13 mouse cellular contexts compared by ENCODE assay signal in genomic region chr7:142480661-142481060, GRCm38 (mm10). TPM values are rescaled to one million over a fixed set of nuclear protein-coding genes. Genes with fewer than 3 reads are reported as not detected.
A peak's percentile ranks its signal among the peaks of the same experiment; 100 is the strongest.
DNase-seq lines count a peak whose midpoint lies in the region; ATAC-seq and TF ChIP-seq lines count a peak whose summit lies in the region.
"Had no signal": no experiment of that assay in that cellular context is flagged by ENCODE, and none has a peak within 500 bp of the region (broad histone marks: within the 10 kb centered on the region; RNA-seq: fewer than 3 reads in every experiment).

No protein-coding gene starts in this region.

- H3K4me3 ChIP-seq in heart, adult 2 months: peak overlapping the region; percentile 8; the same call in 1 of the 2 replicates
- H3K4me3 ChIP-seq in lung, embryonic 16.5 days (ENCODE audit: low read length): no peak overlapping the region
- no peak overlapping the region for H3K4me3 ChIP-seq in heart, embryonic 14.5 days (ENCODE audit: control insufficient read depth in 1 of 2, insufficient read depth in 1 of 2, low read depth in 1 of 2, low read length in 2 of 2)
- H3K4me3 ChIP-seq in limb, embryonic 15.5 days: no peak overlapping the region

- H3K79me2 ChIP-seq in heart, adult 2 months (replicated peaks; ENCODE audit: control insufficient read depth, insufficient read depth, low read length): no peaks in the 10 kb centered on the region

- intact Hi-C loops in heart, adult 2 months (cut with DNase I): loop anchor here (2.0 kb wide), 2 partner anchors 16 to 100 kb away; no protein-coding TSS in a partner anchor
- intact Hi-C loops in heart, postnatal 36 days (cut with DNase I): loop anchor here (1.0 kb wide), 1 partner anchor 100 kb away; no protein-coding TSS in a partner anchor

- H3K9ac ChIP-seq in heart, adult 2 months (ENCODE audit: low read depth, low read length): no peak overlapping the region
- H3K9ac ChIP-seq in lung, embryonic 16.5 days (ENCODE audit: low read length): peak overlapping the region; percentile 75
- peak overlapping the region; percentile 76 for H3K9ac ChIP-seq in heart, embryonic 14.5 days (ENCODE audit: low read length)
- H3K9ac ChIP-seq in limb, embryonic 15.5 days: no peak overlapping the region; the same call in 1 of the 2 replicates

- no peaks in the 10 kb centered on the region for H3K27me3 ChIP-seq in heart, adult 2 months (ENCODE audit: control insufficient read depth, insufficient read depth, low read length)
- H3K27me3 ChIP-seq in lung, embryonic 16.5 days (ENCODE audit: control insufficient read depth, insufficient read depth, low read depth, low read length): no peaks in the 10 kb centered on the region
- H3K27me3 ChIP-seq in heart, embryonic 14.5 days (ENCODE audit: control insufficient read depth, insufficient read depth, low read length): no peaks in the 10 kb centered on the region
- H3K27me3 ChIP-seq in limb, embryonic 15.5 days: no peaks in the 10 kb centered on the region
- H3K27me3 ChIP-seq: midbrain, embryonic 15.5 days had no signal

- H3K9me3 ChIP-seq in lung, embryonic 16.5 days (ENCODE audit: control insufficient read depth, low read length): no peaks in the 10 kb centered on the region
- no peaks in the 10 kb centered on the region for H3K9me3 ChIP-seq in heart, embryonic 14.5 days (ENCODE audit: control insufficient read depth, low read length)
- H3K9me3 ChIP-seq in limb, embryonic 15.5 days: no peaks in the 10 kb centered on the region
- H3K9me3 ChIP-seq: midbrain, embryonic 15.5 days had no signal

- TF ChIP-seq CTCF in heart, adult 2 months (IDR thresholded peaks at IDR 0.05): no peak

- no peak for DNase-seq in heart, adult 2 months
- no peak for DNase-seq in heart, postnatal 36 days
- no peak for DNase-seq in lung, postnatal 14 days
- no peak for DNase-seq in c-Kit-positive CD71-positive TER-119-positive erythroid progenitor cells, embryonic 14.5 days (ENCODE audit: low spot score)
- no peak for DNase-seq in spleen, adult 12 weeks (ENCODE audit: low spot score)

- peak overlapping the region; percentile 84 for H3K27ac ChIP-seq in heart, adult 2 months
- peak overlapping the region; percentile 95 for H3K27ac ChIP-seq in lung, embryonic 16.5 days (ENCODE audit: low read length)
- peak overlapping the region; percentile 91 to 98 for H3K27ac ChIP-seq in heart, embryonic 14.5 days (replicated peaks in 1 of 2; ENCODE audit: control insufficient read depth in 1 of 2, insufficient read depth in 1 of 2, low read depth in 2 of 2, low read length in 2 of 2)
- H3K27ac ChIP-seq in limb, embryonic 15.5 days: peak overlapping the region; percentile 97

- no peak for TF ChIP-seq EP300 in heart, adult 2 months (IDR thresholded peaks at IDR 0.05; ENCODE audit: insufficient read depth, low read depth, low read length)

- no peak for TF ChIP-seq POLR2A in heart, adult 2 months (IDR thresholded peaks at IDR 0.05; ENCODE audit: insufficient read depth, low read depth, low read length)

- peaks cover 21% of the 10 kb centered on the region for H3K4me1 ChIP-seq in heart, adult 2 months (ENCODE audit: control insufficient read depth, insufficient read depth, low read length)
- H3K4me1 ChIP-seq in lung, embryonic 16.5 days (replicated peaks; ENCODE audit: control insufficient read depth, insufficient read depth, low read length): peaks cover 30% of the 10 kb centered on the region
- peaks cover 62 to 69% of the 10 kb centered on the region in 2 experiments for H3K4me1 ChIP-seq in heart, embryonic 14.5 days (ENCODE audit: control insufficient read depth in 2 of 2, insufficient read depth in 2 of 2, low read length in 2 of 2)
- peaks cover 77% of the 10 kb centered on the region for H3K4me1 ChIP-seq in limb, embryonic 15.5 days

- H3K4me2 ChIP-seq in lung, embryonic 16.5 days (ENCODE audit: low read depth, low read length): peak overlapping the region; percentile 61
- no peak overlapping the region for H3K4me2 ChIP-seq in heart, embryonic 14.5 days (ENCODE audit: low read length)
- H3K4me2 ChIP-seq in limb, embryonic 15.5 days: no peak overlapping the region

- ATAC-seq in lung, embryonic 16.5 days (ENCODE audit: low read depth): no peak
- ATAC-seq in heart, embryonic 14.5 days (ENCODE audit: insufficient number of reproducible peaks, insufficient read depth, low FRiP score, low read depth): no peak
- no peak for ATAC-seq in limb, embryonic 15.5 days (ENCODE audit: insufficient number of reproducible peaks, low FRiP score, low TSS enrichment, low read depth)

- WGBS in heart, adult 2 months: 87% methylated on average over 3 of the region's 3 CpGs
- WGBS in lung, embryonic 16.5 days: 94% methylated on average over 3 of the region's 3 CpGs
- 92% methylated on average over 3 of the region's 3 CpGs for whole genome bisulfite sequencing in heart, embryonic 14.5 days
- WGBS in limb, embryonic 15.5 days: 83% methylated on average over 3 of the region's 3 CpGs

- no peaks in the 10 kb centered on the region for H3K36me3 ChIP-seq in heart, adult 2 months (ENCODE audit: control insufficient read depth, insufficient read depth, low read length)
- H3K36me3 ChIP-seq in lung, embryonic 16.5 days (ENCODE audit: control insufficient read depth, insufficient read depth, low read length): no peaks in the 10 kb centered on the region
- peaks cover 11% of the 10 kb centered on the region; the same call in 1 of the 2 replicates for H3K36me3 ChIP-seq in heart, embryonic 14.5 days (ENCODE audit: control insufficient read depth, insufficient read depth, low read length)
- H3K36me3 ChIP-seq in limb, embryonic 15.5 days: 0 out of 2 replicates have a peak, but pooled peaks cover 2% of the 10 kb centered on the region
- H3K36me3 ChIP-seq: midbrain, embryonic 15.5 days had no signal

RNA-seq across cellular contexts. Expression of gene Tnnt3, which starts 18.0 kb away (rescaled TPM):
- total RNA-seq in heart, adult 2 months (2021): 1 to 10 TPM; 1.1 to 1.3 TPM
- polyA plus RNA-seq in heart, adult 2 months (2012; rRNA removed): 1.8 TPM in 1 of 2 replicates, not detected in the other
- total RNA-seq in heart, postnatal 36 days (2021): under 1 TPM; 0.61 to 0.68 TPM
- 17.9 and 50.7 TPM in 2 replicates for polyA plus RNA-seq in lung, embryonic 16.5 days (2015; fragmentation: Nextera tagmentation; extraction: Ambion mirVana)
- polyA plus RNA-seq in heart, embryonic 14.5 days (2014; fragmentation: Nextera tagmentation; extraction: Ambion mirVana): 3.9 and 5.8 TPM in 2 replicates
- 154 and 517 TPM in 2 replicates for polyA plus RNA-seq in limb, embryonic 15.5 days (2015; fragmentation: Nextera tagmentation; extraction: Ambion mirVana)
- total RNA-seq: layer of hippocampus, adult 18-20 months had no signal
- polyA plus RNA-seq: liver, adult 2 months had no signal

RNA-seq across cellular contexts. Expression of gene Lsp1, which starts 20.1 kb away (rescaled TPM):
- total RNA-seq in heart, adult 2 months (2021): 10 to 100 TPM; 28.4 to 35.0 TPM
- 96.6 and 107 TPM in 2 replicates for polyA plus RNA-seq in heart, adult 2 months (2012; rRNA removed)
- total RNA-seq in heart, postnatal 36 days (2021): 10 to 100 TPM; 31.7 to 40.4 TPM
- 110 and 118 TPM in 2 replicates for polyA plus RNA-seq in lung, embryonic 16.5 days (2015; fragmentation: Nextera tagmentation; extraction: Ambion mirVana)
- polyA plus RNA-seq in heart, embryonic 14.5 days (2014; fragmentation: Nextera tagmentation; extraction: Ambion mirVana): 48.6 and 49.3 TPM in 2 replicates
- 57.3 and 63.3 TPM in 2 replicates for polyA plus RNA-seq in limb, embryonic 15.5 days (2015; fragmentation: Nextera tagmentation; extraction: Ambion mirVana)

RNA-seq across cellular contexts. Expression of gene Tnni2, which starts 39.1 kb away (rescaled TPM):
- total RNA-seq in heart, adult 2 months (2021): 1 to 10 TPM; 2.7 to 3.0 TPM
- polyA plus RNA-seq in heart, adult 2 months (2012; rRNA removed): 5.9 and 7.5 TPM in 2 replicates
- 1 to 10 TPM; 1.6 to 3.4 TPM for total RNA-seq in heart, postnatal 36 days (2021)
- 17.6 and 61.1 TPM in 2 replicates for polyA plus RNA-seq in lung, embryonic 16.5 days (2015; fragmentation: Nextera tagmentation; extraction: Ambion mirVana)
- 24.1 and 31.7 TPM in 2 replicates for polyA plus RNA-seq in heart, embryonic 14.5 days (2014; fragmentation: Nextera tagmentation; extraction: Ambion mirVana)
- 136 and 529 TPM in 2 replicates for polyA plus RNA-seq in limb, embryonic 15.5 days (2015; fragmentation: Nextera tagmentation; extraction: Ambion mirVana)
- polyA plus RNA-seq: liver, adult 2 months had no signal

RNA-seq across cellular contexts. Expression of gene Syt8, which starts 46.0 kb away (rescaled TPM):
- total RNA-seq in heart, adult 2 months (2021): not detected
- polyA plus RNA-seq in heart, adult 2 months (2012; rRNA removed): not detected in 2 replicates
- not detected for total RNA-seq in heart, postnatal 36 days (2021)
- polyA plus RNA-seq in lung, embryonic 16.5 days (2015; fragmentation: Nextera tagmentation; extraction: Ambion mirVana): 0.48 and 1.2 TPM in 2 replicates
- polyA plus RNA-seq in heart, embryonic 14.5 days (2014; fragmentation: Nextera tagmentation; extraction: Ambion mirVana): not detected in 2 replicates
- polyA plus RNA-seq in limb, embryonic 15.5 days (2015; fragmentation: Nextera tagmentation; extraction: Ambion mirVana): 6.3 and 6.7 TPM in 2 replicates
- total RNA-seq: adrenal gland, adult 18-20 months; layer of hippocampus, adult 18-20 months; liver, adult 2 months had no signal
- polyA plus RNA-seq: hindbrain, embryonic 14.5 days; liver, adult 2 months; midbrain, embryonic 15.5 days had no signal

RNA-seq across cellular contexts. Expression of gene Mrpl23, which starts 51.8 kb away (rescaled TPM):
- total RNA-seq in heart, adult 2 months (2021): 1 to 10 TPM in 1 of 2 experiments, under 1 TPM in 1; 0.89 to 2.1 TPM
- 12.8 and 18.0 TPM in 2 replicates for polyA plus RNA-seq in heart, adult 2 months (2012; rRNA removed)
- 10 to 100 TPM; 12.8 to 13.1 TPM for total RNA-seq in heart, postnatal 36 days (2021)
- polyA plus RNA-seq in lung, embryonic 16.5 days (2015; fragmentation: Nextera tagmentation; extraction: Ambion mirVana): 17.2 and 22.4 TPM in 2 replicates
- 23.5 and 23.8 TPM in 2 replicates for polyA plus RNA-seq in heart, embryonic 14.5 days (2014; fragmentation: Nextera tagmentation; extraction: Ambion mirVana)
- 28.8 and 30.5 TPM in 2 replicates for polyA plus RNA-seq in limb, embryonic 15.5 days (2015; fragmentation: Nextera tagmentation; extraction: Ambion mirVana)

Comparison
In these comparisons a context has a peak if more than half of its experiments do, and no peak if none do; other contexts are left out.
1. H3K9ac ChIP-seq: peak in lung, embryonic 16.5 days (single experiment) and heart, embryonic 14.5 days (single experiment); none in heart, adult 2 months (single experiment) and limb, embryonic 15.5 days (single experiment).
2. Peak in every context shown above with its lines, with median percentiles within 50 percentile points of each other: H3K27ac ChIP-seq.